Mouse (Mus musculus): ENCODE results near the gene Scai. TPM values are rescaled to one million over a fixed set of nuclear protein-coding genes. Genes with fewer than 3 reads are reported as not detected.
A peak's percentile ranks its signal among the peaks of the same experiment; 100 is the strongest.

Scai gene
- total and polyA plus RNA-seq, 2 experiments from 2014 or later, result 11.6 to 68.6 TPM

DNA sequence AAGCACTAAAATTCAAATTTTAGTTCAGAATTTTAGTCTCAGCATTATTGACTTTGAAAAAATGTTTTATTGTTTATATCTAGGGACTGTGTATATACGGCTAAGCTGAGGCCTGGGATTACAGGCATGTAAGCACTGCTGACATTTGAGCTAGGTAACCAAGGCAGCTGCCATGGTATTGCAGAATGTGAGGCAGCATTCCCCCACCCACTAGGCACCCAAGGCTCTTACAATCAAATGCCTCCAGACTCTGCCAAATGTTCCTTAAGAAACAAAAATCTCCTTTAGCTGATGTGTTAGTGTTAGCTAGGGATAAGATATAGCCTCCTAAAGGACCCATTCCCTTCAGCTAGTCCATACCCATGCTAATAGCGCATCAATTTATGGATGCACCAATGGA is 6.9 kb downstream of the Scai start:
- Histone ChIP-seq H3K9me3 (ENCODE audit: low read length) (no peaks in the 10 kb centered on the region), H3K4me3 (ENCODE audit: low read depth, low read length) (no peak overlapping the region), H3K27ac (ENCODE audit: low read depth, low read length) (no peak overlapping the region), H3K4me1 (ENCODE audit: insufficient read depth) (0 out of 2 replicates have a peak, but pooled peaks cover 4% of the 10 kb centered on the region), H3K36me3 (ENCODE audit: insufficient read depth) (peaks cover 17% of the 10 kb centered on the region), H3K4me2 (ENCODE audit: low read depth) (no peak overlapping the region), H3K27me3 (ENCODE audit: insufficient read depth, low read length) (no peaks in the 10 kb centered on the region), H3K9ac (no peak overlapping the region)
- no peak for DNase-seq
- ATAC-seq, result no peak
- TF ChIP-seq CTCF (IDR thresholded peaks at IDR 0.05; ENCODE audit: low read depth), result no peak
- 94% methylated on average over 2 of the region's 2 CpGs for WGBS

DNA sequence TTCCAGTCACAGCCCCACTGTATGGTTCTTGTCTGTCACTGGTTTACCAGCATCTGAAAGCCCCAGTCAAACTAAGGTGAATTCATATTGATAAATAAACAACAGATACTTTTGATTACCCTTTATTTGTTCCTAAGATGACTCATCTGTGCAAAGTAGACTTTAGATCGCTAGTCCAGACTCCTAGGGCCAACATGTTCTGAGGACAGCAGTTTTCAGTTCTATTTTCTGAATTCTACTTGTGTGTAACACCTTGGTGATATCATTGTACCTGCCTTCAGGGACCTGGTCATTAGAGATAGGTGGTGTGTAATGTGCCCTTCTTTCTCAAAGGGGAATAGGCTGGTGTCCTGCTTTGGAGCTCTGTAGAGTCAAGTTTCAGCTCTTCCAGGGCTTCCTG is 29.5 kb downstream of the Scai start:
- H3K27ac ChIP-seq (ENCODE audit: low read depth, low read length), result no peak overlapping the region
- no peak for ATAC-seq
- H3K4me1 ChIP-seq (ENCODE audit: insufficient read depth), result 0 out of 2 replicates have a peak, but pooled peaks cover 3% of the 10 kb centered on the region
- peaks cover 4% of the 10 kb centered on the region; the same call in 1 of the 2 replicates for H3K36me3 ChIP-seq (ENCODE audit: insufficient read depth)
- H3K4me3 ChIP-seq (ENCODE audit: low read depth, low read length), result no peak overlapping the region
- 96% methylated on average over 1 of the region's 1 CpGs for WGBS
- H3K27me3 ChIP-seq (ENCODE audit: insufficient read depth, low read length), result no peaks in the 10 kb centered on the region
- TF ChIP-seq CTCF (IDR thresholded peaks at IDR 0.05; ENCODE audit: low read depth), result no peak
- DNase-seq, result no peak
- H3K9me3 ChIP-seq (ENCODE audit: low read length), result no peaks in the 10 kb centered on the region
- H3K9ac ChIP-seq, result no peak overlapping the region
- H3K4me2 ChIP-seq (ENCODE audit: low read depth), result no peak overlapping the region

DNA sequence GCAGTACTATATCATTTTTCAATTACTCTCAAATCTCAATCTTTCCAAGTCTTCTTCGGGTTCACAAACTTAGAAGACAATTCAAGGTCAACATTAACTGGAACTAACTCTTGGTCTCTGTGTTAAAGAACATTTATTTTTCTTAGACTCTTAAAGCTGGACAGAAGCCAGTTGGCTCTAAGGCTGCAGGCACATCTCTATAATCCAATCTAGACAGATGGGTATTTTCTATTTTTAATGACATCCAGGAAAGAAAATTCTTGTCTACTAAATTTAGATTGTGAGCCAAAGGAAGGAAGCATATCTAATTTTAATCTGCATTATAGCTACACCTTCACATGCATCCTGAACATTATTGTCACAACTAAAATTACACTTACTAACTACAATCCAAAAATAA is 32.6 kb downstream of the Scai start:
- Histone ChIP-seq H3K27ac (ENCODE audit: low read depth, low read length) (no peak overlapping the region), H3K36me3 (ENCODE audit: insufficient read depth) (peaks cover 7% of the 10 kb centered on the region; the same call in 1 of the 2 replicates), H3K27me3 (ENCODE audit: insufficient read depth, low read length) (no peaks in the 10 kb centered on the region), H3K4me3 (ENCODE audit: low read depth, low read length) (no peak overlapping the region), H3K9ac (no peak overlapping the region), H3K4me1 (ENCODE audit: insufficient read depth) (0 out of 2 replicates have a peak, but pooled peaks cover 3% of the 10 kb centered on the region), H3K4me2 (ENCODE audit: low read depth) (no peak overlapping the region), H3K9me3 (ENCODE audit: low read length) (no peaks in the 10 kb centered on the region)
- TF ChIP-seq CTCF (IDR thresholded peaks at IDR 0.05; ENCODE audit: low read depth), result no peak
- peak; percentile 35 for DNase-seq
- ATAC-seq, result no peak
- 76% methylated on average over 1 of the region's 1 CpGs for whole genome bisulfite sequencing

DNA sequence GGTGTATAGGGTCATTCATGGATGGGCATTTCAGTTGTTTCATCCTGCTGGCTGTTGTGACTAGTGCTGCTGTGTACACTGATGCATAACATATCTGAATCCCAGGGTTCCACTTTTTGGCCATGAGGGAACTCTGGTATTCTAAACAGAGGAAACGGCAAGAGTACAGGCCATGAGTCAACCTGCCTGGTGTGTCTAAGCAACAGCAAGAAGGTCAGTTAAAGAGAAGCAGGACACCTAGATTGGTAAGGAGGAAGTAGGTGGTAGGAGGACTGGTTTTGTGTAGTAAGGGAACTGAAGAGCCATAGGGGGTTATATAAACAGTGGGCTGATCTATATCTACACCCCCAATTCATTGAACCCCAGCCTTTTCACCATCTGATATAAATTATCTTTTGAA is 33.7 kb downstream of the Scai start:
- no peak overlapping the region for H3K9ac ChIP-seq
- H3K9me3 ChIP-seq (ENCODE audit: low read length), result no peaks in the 10 kb centered on the region
- H3K4me2 ChIP-seq (ENCODE audit: low read depth), result no peak overlapping the region
- H3K36me3 ChIP-seq (ENCODE audit: insufficient read depth), result peaks cover 7% of the 10 kb centered on the region; the same call in 1 of the 2 replicates
- no peak for TF ChIP-seq CTCF (IDR thresholded peaks at IDR 0.05; ENCODE audit: low read depth)
- no peak overlapping the region for H3K27ac ChIP-seq (ENCODE audit: low read depth, low read length)
- 0 out of 2 replicates have a peak, but pooled peaks cover 3% of the 10 kb centered on the region for H3K4me1 ChIP-seq (ENCODE audit: insufficient read depth)
- H3K27me3 ChIP-seq (ENCODE audit: insufficient read depth, low read length), result no peaks in the 10 kb centered on the region
- H3K4me3 ChIP-seq (ENCODE audit: low read depth, low read length), result no peak overlapping the region
- 90% methylated on average over 1 of the region's 1 CpGs for WGBS
- ATAC-seq, result no peak
- DNase-seq, result no peak

DNA sequence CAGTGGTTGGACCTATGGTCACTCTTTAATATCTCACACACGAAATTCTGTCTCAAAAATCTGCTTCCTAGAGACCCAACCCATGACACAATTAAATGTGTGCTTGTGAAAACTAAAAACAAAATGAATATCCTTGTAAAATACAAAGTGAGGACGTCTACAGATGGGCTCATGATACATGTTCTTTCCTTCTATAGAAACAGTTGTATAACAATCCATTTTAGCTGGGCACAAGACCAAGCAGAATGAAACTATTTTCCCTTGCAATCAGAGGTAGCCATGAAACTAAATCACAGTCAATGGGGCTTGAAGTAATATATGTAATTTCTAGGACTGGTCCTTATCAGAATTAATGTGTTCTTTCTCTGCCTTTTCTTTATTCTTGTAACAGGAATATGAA is 39.6 kb downstream of the Scai start:
- Histone ChIP-seq H3K27ac (ENCODE audit: low read depth, low read length) (no peak overlapping the region), H3K4me3 (ENCODE audit: low read depth, low read length) (no peak overlapping the region), H3K27me3 (ENCODE audit: insufficient read depth, low read length) (no peaks in the 10 kb centered on the region), H3K9me3 (ENCODE audit: low read length) (no peaks in the 10 kb centered on the region), H3K36me3 (ENCODE audit: insufficient read depth) (0 out of 2 replicates have a peak, but pooled peaks cover 3% of the 10 kb centered on the region), H3K4me1 (ENCODE audit: insufficient read depth) (no peaks in the 10 kb centered on the region), H3K4me2 (ENCODE audit: low read depth) (no peak overlapping the region), H3K9ac (no peak overlapping the region)
- no peak for TF ChIP-seq CTCF (IDR thresholded peaks at IDR 0.05; ENCODE audit: low read depth)
- DNase-seq (no peak), ATAC-seq (no peak)
- WGBS, result 74% methylated on average over 2 of the region's 2 CpGs

DNA sequence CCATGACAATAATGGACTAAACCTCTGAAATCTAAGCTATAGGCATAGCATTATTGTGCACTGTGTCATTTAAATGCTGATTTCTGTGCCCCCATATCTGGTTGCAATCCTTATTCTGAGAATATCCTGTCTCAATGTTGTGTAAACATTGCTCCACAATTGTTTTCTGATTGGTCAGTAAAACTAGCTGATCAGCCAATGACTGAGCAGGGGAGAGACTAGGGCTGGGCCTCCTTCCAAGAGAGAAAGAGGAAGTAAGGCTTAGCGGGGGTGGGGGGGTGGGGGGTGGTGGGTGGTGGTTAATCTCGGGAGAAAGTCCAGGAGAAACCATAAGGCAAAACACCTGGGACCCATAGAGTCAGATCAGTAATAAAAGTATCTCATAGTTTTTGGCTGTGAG is 42.5 kb downstream of the Scai start:
- Histone ChIP-seq H3K4me3 (ENCODE audit: low read depth, low read length) (no peak overlapping the region), H3K9me3 (ENCODE audit: low read length) (no peaks in the 10 kb centered on the region), H3K27me3 (ENCODE audit: insufficient read depth, low read length) (no peaks in the 10 kb centered on the region), H3K27ac (ENCODE audit: low read depth, low read length) (no peak overlapping the region), H3K9ac (no peak overlapping the region), H3K4me1 (ENCODE audit: insufficient read depth) (no peaks in the 10 kb centered on the region), H3K4me2 (ENCODE audit: low read depth) (no peak overlapping the region), H3K36me3 (ENCODE audit: insufficient read depth) (0 out of 2 replicates have a peak, but pooled peaks cover 2% of the 10 kb centered on the region)
- TF ChIP-seq CTCF (IDR thresholded peaks at IDR 0.05; ENCODE audit: low read depth), result no peak
- 68% methylated on average over 2 of the region's 2 CpGs for WGBS
- ATAC-seq (no peak), DNase-seq (no peak)

DNA sequence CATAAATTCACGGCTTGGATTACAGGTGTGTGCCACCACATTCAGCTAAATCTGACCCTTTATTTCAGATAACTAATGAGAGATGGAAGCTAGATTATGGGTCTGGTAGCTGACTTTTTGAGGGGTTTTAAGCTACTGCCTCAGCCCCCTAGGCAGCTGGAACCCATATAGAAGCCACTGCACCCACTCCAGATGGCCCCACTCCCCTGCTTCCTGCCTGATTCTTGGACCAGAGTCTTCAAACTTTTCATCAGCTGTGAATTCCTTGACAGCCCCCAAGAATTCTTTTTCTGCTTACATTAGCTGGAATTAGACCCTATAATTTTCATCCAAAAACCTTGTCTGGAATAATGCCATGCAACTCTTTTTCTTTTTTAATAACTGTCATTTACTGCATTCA is 44.1 kb downstream of the Scai start:
- peak; percentile 35; the same call in 1 of the 2 replicates for ATAC-seq
- no peaks in the 10 kb centered on the region for H3K9me3 ChIP-seq (ENCODE audit: low read length)
- H3K4me2 ChIP-seq (ENCODE audit: low read depth), result no peak overlapping the region
- no peaks in the 10 kb centered on the region for H3K4me1 ChIP-seq (ENCODE audit: insufficient read depth)
- DNase-seq, result peak; percentile 1
- H3K27me3 ChIP-seq (ENCODE audit: insufficient read depth, low read length), result no peaks in the 10 kb centered on the region
- H3K4me3 ChIP-seq (ENCODE audit: low read depth, low read length), result no peak overlapping the region
- no peak for TF ChIP-seq CTCF (IDR thresholded peaks at IDR 0.05; ENCODE audit: low read depth)
- H3K36me3 ChIP-seq (ENCODE audit: insufficient read depth), result no peaks in the 10 kb centered on the region
- WGBS, result 82% methylated on average over 1 of the region's 1 CpGs
- H3K27ac ChIP-seq (ENCODE audit: low read depth, low read length), result no peak overlapping the region
- H3K9ac ChIP-seq, result no peak overlapping the region

Data from forebrain, postnatal 0 days (tissue).